Mouse (Mus musculus) C2C12 (cell line): ENCODE data around the gene Tmem107.

Source experiments
- CEBPB ChIP-seq: IDR thresholded peaks from one replicate; pipeline ENCODE4 v1.6.1; 2011; ENCODE audit warnings: low read depth, mild to moderate bottlenecking, control low read depth, moderate library complexity
- CTCF ChIP-seq: IDR thresholded peaks from one replicate; pipeline ENCODE4 v1.5.1; 2011; ENCODE audit not compliant: control insufficient read depth, insufficient read depth, insufficient read length
- MAX ChIP-seq: IDR thresholded peaks from one replicate; pipeline ENCODE4 v1.6.1; 2011; ENCODE audit warnings: mild to moderate bottlenecking, control low read depth
- MYOD1 ChIP-seq: IDR thresholded peaks from one replicate; pipeline ENCODE4 v1.6.1; 2011; ENCODE audit warnings: low read depth; ENCODE audit not compliant: control insufficient read depth, insufficient read length
- USF1 ChIP-seq: IDR thresholded peaks from one replicate; pipeline ENCODE4 v1.6.1; 2011; ENCODE audit warnings: low read depth, mild to moderate bottlenecking, control low read depth, moderate library complexity

DNA sequence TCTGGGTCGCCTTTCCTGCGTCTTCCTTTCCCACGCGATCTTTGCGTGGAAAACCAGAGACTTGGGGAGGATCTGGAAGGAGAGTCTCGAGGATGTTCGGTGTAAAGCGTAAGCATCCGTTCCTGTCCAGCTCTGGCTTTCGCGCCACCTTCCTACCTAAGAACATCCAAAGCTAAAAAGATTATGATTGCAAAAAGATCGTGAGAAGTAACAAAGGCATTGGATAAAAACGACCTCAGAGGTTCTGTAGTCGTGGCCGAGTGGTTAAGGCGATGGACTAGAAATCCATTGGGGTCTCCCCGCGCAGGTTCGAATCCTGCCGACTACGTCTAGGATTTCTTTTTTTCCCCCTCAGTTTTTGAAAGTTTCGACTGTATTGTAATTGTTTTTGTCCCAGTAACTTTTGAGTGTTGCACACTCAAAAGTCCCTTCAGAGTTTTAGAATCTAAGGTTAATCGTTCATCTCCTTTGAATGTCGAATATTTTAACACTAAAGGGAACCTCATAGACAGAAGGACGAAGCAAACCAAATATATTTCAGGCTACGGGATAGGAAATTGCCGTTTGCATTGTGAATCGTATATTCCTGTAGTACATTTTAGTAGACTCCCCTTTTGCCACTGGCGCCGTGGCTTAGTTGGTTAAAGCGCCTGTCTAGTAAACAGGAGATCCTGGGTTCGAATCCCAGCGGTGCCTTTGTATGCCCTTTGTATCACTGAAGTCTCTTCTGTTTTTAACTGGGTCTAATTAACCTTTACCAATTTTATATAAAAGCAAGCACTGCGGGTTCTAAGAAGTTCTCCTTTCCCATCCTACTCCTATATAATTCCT is 33.2 kb upstream of the Tmem107 start:
- TF ChIP-seq CTCF (no peak), CEBPB (peak; percentile 42), MAX (no peak), USF1 (no peak), MYOD1 (no peak)
